Mouse (Mus musculus) embryonic fibroblast, embryonic 13.5 days (primary cell): Measurements from ENCODE around the gene Tnk1.

Source experiments
- CTCF ChIP-seq: IDR thresholded peaks from 2 replicates; pipeline ENCODE4 v1.5.1; 2011; ENCODE audit warnings: mild to moderate bottlenecking, control low read depth, low read length, moderate library complexity, borderline replicate concordance; ENCODE audit not compliant: insufficient read depth
- POLR2A ChIP-seq: IDR thresholded peaks from 2 replicates; pipeline ENCODE4 v1.6.1; 2011; ENCODE audit warnings: low read depth, mild to moderate bottlenecking, control low read depth, low read length, moderate library complexity

- TF ChIP-seq CTCF (no peak), POLR2A (no peak)
These were observed 39.7 kb downstream of the Tnk1 start for GRCm38 (mm10) chr11:69818871-69819270.
